Mouse (Mus musculus): ENCODE results near the gene Irf3. TPM values are rescaled to one million over a fixed set of nuclear protein-coding genes. Genes with fewer than 3 reads are reported as not detected.

Gene Irf3
- polyA plus RNA-seq, 1 experiment from 2014 or later: 60.9 TPM

DNA sequence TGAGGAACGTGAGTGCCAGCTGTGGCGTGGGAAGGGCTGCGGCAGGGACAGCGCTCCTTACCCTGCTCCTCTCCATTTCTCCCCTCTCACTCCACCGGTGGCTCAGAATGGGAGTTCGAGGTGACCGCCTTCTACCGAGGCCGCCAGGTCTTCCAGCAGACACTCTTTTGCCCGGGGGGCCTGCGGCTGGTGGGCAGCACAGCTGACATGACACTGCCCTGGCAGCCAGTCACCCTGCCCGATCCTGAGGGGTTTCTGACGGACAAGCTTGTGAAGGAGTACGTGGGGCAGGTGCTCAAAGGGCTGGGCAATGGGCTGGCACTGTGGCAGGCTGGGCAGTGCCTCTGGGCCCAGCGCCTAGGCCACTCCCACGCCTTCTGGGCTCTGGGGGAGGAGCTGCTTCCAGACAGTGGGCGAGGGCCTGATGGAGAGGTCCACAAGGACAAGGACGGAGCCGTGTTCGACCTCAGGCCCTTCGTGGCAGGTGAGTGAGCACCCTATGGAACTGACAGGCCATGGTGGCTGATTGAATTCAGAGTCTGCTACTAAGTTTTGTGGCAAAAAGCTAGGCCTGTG lies 3.2 kb downstream of the Irf3 start:
- Histone ChIP-seq H3K27me3 (ENCODE audit: control insufficient read depth, insufficient read depth, low read length) (no peaks in the 10 kb centered on the region), H3K4me3 (ENCODE audit: control insufficient read depth in 1 of 2, insufficient read depth in 1 of 2, low read depth in 1 of 2, low read length in 2 of 2) (no peak overlapping the region), H3K4me2 (ENCODE audit: low read length) (no peak overlapping the region), H3K9me3 (ENCODE audit: control insufficient read depth, low read length) (no peaks in the 10 kb centered on the region), H3K4me1 (ENCODE audit: control insufficient read depth in 2 of 2, insufficient read depth in 2 of 2, low read length in 2 of 2) (peaks cover 14 to 34% of the 10 kb centered on the region in 2 experiments), H3K36me3 (ENCODE audit: control insufficient read depth, insufficient read depth, low read length) (peaks cover 63% of the 10 kb centered on the region), H3K9ac (ENCODE audit: low read length) (no peak overlapping the region), H3K27ac (replicated peaks in 1 of 2; ENCODE audit: control insufficient read depth in 1 of 2, insufficient read depth in 1 of 2, low read depth in 2 of 2, low read length in 2 of 2) (no peak overlapping the region)
- 83% methylated on average over 21 of the region's 21 CpGs for WGBS
- no peak for ATAC-seq (ENCODE audit: insufficient number of reproducible peaks, insufficient read depth, low FRiP score, low read depth)

GRCm38 (mm10) chr7:45002440-45002839 lies 5.0 kb downstream of the Irf3 start:
- Histone ChIP-seq H3K9me3 (ENCODE audit: control insufficient read depth, low read length) (no peaks in the 10 kb centered on the region), H3K27me3 (ENCODE audit: control insufficient read depth, insufficient read depth, low read length) (no peaks in the 10 kb centered on the region), H3K4me3 (ENCODE audit: control insufficient read depth in 1 of 2, insufficient read depth in 1 of 2, low read depth in 1 of 2, low read length in 2 of 2) (no peak overlapping the region), H3K27ac (replicated peaks in 1 of 2; ENCODE audit: control insufficient read depth in 1 of 2, insufficient read depth in 1 of 2, low read depth in 2 of 2, low read length in 2 of 2) (no peak overlapping the region), H3K36me3 (ENCODE audit: control insufficient read depth, insufficient read depth, low read length) (peaks cover 78% of the 10 kb centered on the region), H3K9ac (ENCODE audit: low read length) (no peak overlapping the region), H3K4me1 (ENCODE audit: control insufficient read depth in 2 of 2, insufficient read depth in 2 of 2, low read length in 2 of 2) (peaks cover 9 to 24% of the 10 kb centered on the region in 2 experiments), H3K4me2 (ENCODE audit: low read length) (no peak overlapping the region)
- ATAC-seq (ENCODE audit: insufficient number of reproducible peaks, insufficient read depth, low FRiP score, low read depth): no peak
- 74% methylated on average over 7 of the region's 7 CpGs for WGBS

GRCm38 (mm10) chr7:45004546-45004945 lies 7.1 kb downstream of the Irf3 start:
- Histone ChIP-seq H3K4me2 (ENCODE audit: low read length) (no peak overlapping the region), H3K9ac (ENCODE audit: low read length) (no peak overlapping the region), H3K4me3 (ENCODE audit: control insufficient read depth in 1 of 2, insufficient read depth in 1 of 2, low read depth in 1 of 2, low read length in 2 of 2) (no peak overlapping the region), H3K4me1 (ENCODE audit: control insufficient read depth in 2 of 2, insufficient read depth in 2 of 2, low read length in 2 of 2) (peaks cover 4 to 13% of the 10 kb centered on the region in 2 experiments), H3K27ac (replicated peaks in 1 of 2; ENCODE audit: control insufficient read depth in 1 of 2, insufficient read depth in 1 of 2, low read depth in 2 of 2, low read length in 2 of 2) (peak overlapping the region; percentile 35 to 45; a peak in 2 of 4 replicates), H3K36me3 (ENCODE audit: control insufficient read depth, insufficient read depth, low read length) (peaks cover 99% of the 10 kb centered on the region), H3K9me3 (ENCODE audit: control insufficient read depth, low read length) (no peaks in the 10 kb centered on the region), H3K27me3 (ENCODE audit: control insufficient read depth, insufficient read depth, low read length) (no peaks in the 10 kb centered on the region)
- ATAC-seq (ENCODE audit: insufficient number of reproducible peaks, insufficient read depth, low FRiP score, low read depth): no peak
- 47% methylated on average over 3 of the region's 3 CpGs for WGBS

DNA sequence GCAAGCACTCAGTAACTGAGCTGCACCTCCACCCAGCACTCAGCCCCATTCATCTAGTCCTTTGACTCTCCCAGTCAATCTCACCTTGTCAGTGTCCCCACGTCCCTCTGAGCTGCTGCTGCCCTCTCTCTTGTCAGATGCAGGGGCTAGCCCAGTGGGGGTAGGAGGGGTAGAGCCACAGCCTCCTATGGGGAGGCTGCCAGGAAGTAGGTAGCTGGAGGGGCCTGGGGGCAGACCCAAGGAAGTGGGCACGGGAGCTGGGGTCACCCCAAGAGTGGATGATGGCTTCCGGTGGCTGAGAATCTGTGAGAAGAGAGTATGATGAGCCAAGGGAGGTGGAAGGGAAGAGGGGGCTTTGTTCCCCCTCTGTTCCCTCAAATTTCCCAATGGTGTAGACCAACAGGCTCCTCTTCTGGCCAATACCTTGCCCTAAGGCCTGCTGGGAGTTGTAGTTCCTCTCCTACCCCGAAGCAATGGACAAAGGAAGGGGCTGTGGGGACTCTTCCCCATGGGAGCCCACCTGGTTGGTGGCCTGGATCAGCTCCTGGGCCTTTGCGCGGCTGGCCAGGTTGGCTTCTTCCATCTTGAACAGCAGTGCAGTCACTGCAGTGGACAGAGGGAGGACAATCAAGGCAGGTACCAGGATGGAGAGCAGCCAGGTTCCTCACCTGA lies 8.0 kb downstream of the Irf3 start:
- no peak overlapping the region for H3K4me2 ChIP-seq (ENCODE audit: low read length)
- H3K27ac ChIP-seq (replicated peaks in 1 of 2; ENCODE audit: control insufficient read depth in 1 of 2, insufficient read depth in 1 of 2, low read depth in 2 of 2, low read length in 2 of 2): no peak overlapping the region
- no peaks in the 10 kb centered on the region for H3K27me3 ChIP-seq (ENCODE audit: control insufficient read depth, insufficient read depth, low read length)
- no peak overlapping the region for H3K9ac ChIP-seq (ENCODE audit: low read length)
- H3K4me3 ChIP-seq (ENCODE audit: control insufficient read depth in 1 of 2, insufficient read depth in 1 of 2, low read depth in 1 of 2, low read length in 2 of 2): no peak overlapping the region
- H3K36me3 ChIP-seq (ENCODE audit: control insufficient read depth, insufficient read depth, low read length): peaks cover 99% of the 10 kb centered on the region
- peaks cover 0 to 4% of the 10 kb centered on the region in 2 experiments; a peak in 1 of 4 replicates for H3K4me1 ChIP-seq (ENCODE audit: control insufficient read depth in 2 of 2, insufficient read depth in 2 of 2, low read length in 2 of 2)
- H3K9me3 ChIP-seq (ENCODE audit: control insufficient read depth, low read length): no peaks in the 10 kb centered on the region
- WGBS: 86% methylated on average over 6 of the region's 6 CpGs
- ATAC-seq (ENCODE audit: insufficient number of reproducible peaks, insufficient read depth, low FRiP score, low read depth): no peak

GRCm38 (mm10) chr7:45006503-45006902 lies 9.1 kb downstream of the Irf3 start:
- peaks cover 99% of the 10 kb centered on the region for H3K36me3 ChIP-seq (ENCODE audit: control insufficient read depth, insufficient read depth, low read length)
- no peak overlapping the region for H3K4me2 ChIP-seq (ENCODE audit: low read length)
- ATAC-seq (ENCODE audit: insufficient number of reproducible peaks, insufficient read depth, low FRiP score, low read depth): no peak
- H3K9ac ChIP-seq (ENCODE audit: low read length): no peak overlapping the region
- WGBS: 91% methylated on average over 12 of the region's 12 CpGs
- H3K4me1 ChIP-seq (ENCODE audit: control insufficient read depth in 2 of 2, insufficient read depth in 2 of 2, low read length in 2 of 2): no peaks in the 10 kb centered on the region; a peak in 1 of 4 replicates
- H3K9me3 ChIP-seq (ENCODE audit: control insufficient read depth, low read length): no peaks in the 10 kb centered on the region
- H3K27me3 ChIP-seq (ENCODE audit: control insufficient read depth, insufficient read depth, low read length): no peaks in the 10 kb centered on the region
- no peak overlapping the region for H3K4me3 ChIP-seq (ENCODE audit: control insufficient read depth in 1 of 2, insufficient read depth in 1 of 2, low read depth in 1 of 2, low read length in 2 of 2)
- no peak overlapping the region for H3K27ac ChIP-seq (replicated peaks in 1 of 2; ENCODE audit: control insufficient read depth in 1 of 2, insufficient read depth in 1 of 2, low read depth in 2 of 2, low read length in 2 of 2)

- H3K9ac ChIP-seq (ENCODE audit: low read length): no peak overlapping the region
- 94% methylated on average over 29 of the region's 29 CpGs for WGBS
- H3K4me1 ChIP-seq (ENCODE audit: control insufficient read depth in 2 of 2, insufficient read depth in 2 of 2, low read length in 2 of 2): no peaks in the 10 kb centered on the region
- H3K27me3 ChIP-seq (ENCODE audit: control insufficient read depth, insufficient read depth, low read length): no peaks in the 10 kb centered on the region
- H3K36me3 ChIP-seq (ENCODE audit: control insufficient read depth, insufficient read depth, low read length): peaks cover 99% of the 10 kb centered on the region
- no peak overlapping the region for H3K4me2 ChIP-seq (ENCODE audit: low read length)
- ATAC-seq (ENCODE audit: insufficient number of reproducible peaks, insufficient read depth, low FRiP score, low read depth): no peak
- H3K9me3 ChIP-seq (ENCODE audit: control insufficient read depth, low read length): no peaks in the 10 kb centered on the region
- H3K4me3 ChIP-seq (ENCODE audit: control insufficient read depth in 1 of 2, insufficient read depth in 1 of 2, low read depth in 1 of 2, low read length in 2 of 2): no peak overlapping the region
- H3K27ac ChIP-seq (replicated peaks in 1 of 2; ENCODE audit: control insufficient read depth in 1 of 2, insufficient read depth in 1 of 2, low read depth in 2 of 2, low read length in 2 of 2): no peak overlapping the region
Measured at GRCm38 (mm10) chr7:45007141-45007540, 9.7 kb downstream of the Irf3 start.

DNA sequence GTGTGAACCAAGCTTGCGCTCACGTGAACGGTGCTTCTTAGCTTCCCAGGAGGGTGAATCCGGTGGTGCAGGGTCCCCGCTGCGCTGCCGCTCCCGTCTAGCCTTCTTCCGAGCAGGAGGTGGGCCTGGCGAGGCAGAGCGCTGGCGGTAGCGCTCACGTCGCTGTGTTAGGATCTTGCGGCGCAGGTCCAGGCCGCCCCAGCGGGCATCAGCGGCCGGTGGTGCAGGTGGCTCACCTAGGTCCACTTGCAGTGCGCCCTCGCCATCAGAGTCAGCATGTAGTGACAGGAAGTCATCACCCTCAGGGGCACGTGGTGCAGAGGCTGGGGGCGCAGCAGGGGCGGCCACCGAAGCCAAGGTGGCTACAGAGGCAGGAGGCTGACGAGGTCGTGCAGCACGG lies 10.4 kb downstream of the Irf3 start:
- Histone ChIP-seq H3K4me1 (ENCODE audit: control insufficient read depth in 2 of 2, insufficient read depth in 2 of 2, low read length in 2 of 2) (no peaks in the 10 kb centered on the region), H3K4me2 (ENCODE audit: low read length) (no peak overlapping the region), H3K9ac (ENCODE audit: low read length) (no peak overlapping the region), H3K27ac (replicated peaks in 1 of 2; ENCODE audit: control insufficient read depth in 1 of 2, insufficient read depth in 1 of 2, low read depth in 2 of 2, low read length in 2 of 2) (no peak overlapping the region), H3K9me3 (ENCODE audit: control insufficient read depth, low read length) (no peaks in the 10 kb centered on the region), H3K36me3 (ENCODE audit: control insufficient read depth, insufficient read depth, low read length) (peaks cover 99% of the 10 kb centered on the region), H3K27me3 (ENCODE audit: control insufficient read depth, insufficient read depth, low read length) (no peaks in the 10 kb centered on the region), H3K4me3 (ENCODE audit: control insufficient read depth in 1 of 2, insufficient read depth in 1 of 2, low read depth in 1 of 2, low read length in 2 of 2) (no peak overlapping the region)
- 92% methylated on average over 30 of the region's 30 CpGs for whole genome bisulfite sequencing
- no peak for ATAC-seq (ENCODE audit: insufficient number of reproducible peaks, insufficient read depth, low FRiP score, low read depth)

- no peaks in the 10 kb centered on the region for H3K9me3 ChIP-seq (ENCODE audit: control insufficient read depth, low read length)
- no peak overlapping the region for H3K4me2 ChIP-seq (ENCODE audit: low read length)
- no peak overlapping the region for H3K27ac ChIP-seq (replicated peaks in 1 of 2; ENCODE audit: control insufficient read depth in 1 of 2, insufficient read depth in 1 of 2, low read depth in 2 of 2, low read length in 2 of 2)
- H3K9ac ChIP-seq (ENCODE audit: low read length): no peak overlapping the region
- H3K27me3 ChIP-seq (ENCODE audit: control insufficient read depth, insufficient read depth, low read length): no peaks in the 10 kb centered on the region
- ATAC-seq (ENCODE audit: insufficient number of reproducible peaks, insufficient read depth, low FRiP score, low read depth): no peak
- no peak overlapping the region for H3K4me3 ChIP-seq (ENCODE audit: control insufficient read depth in 1 of 2, insufficient read depth in 1 of 2, low read depth in 1 of 2, low read length in 2 of 2)
- WGBS: 93% methylated on average over 19 of the region's 19 CpGs
- peaks cover 99% of the 10 kb centered on the region for H3K36me3 ChIP-seq (ENCODE audit: control insufficient read depth, insufficient read depth, low read length)
- no peaks in the 10 kb centered on the region for H3K4me1 ChIP-seq (ENCODE audit: control insufficient read depth in 2 of 2, insufficient read depth in 2 of 2, low read length in 2 of 2)
Measured at GRCm38 (mm10) chr7:45008411-45008810, 11.0 kb downstream of the Irf3 start.

Data from heart, embryonic 14.5 days (tissue).